Mouse (Mus musculus) cortical plate, adult 2 months (tissue): Measurements from ENCODE around the gene Prdm16.

ENCODE experiments used
- CTCF ChIP-seq: fragments of 200-500 bp; IDR thresholded peaks from 2 replicates; pipeline ENCODE4 v1.5.1; 2011; ENCODE audit warnings: mild to moderate bottlenecking, control low read depth, low read length; ENCODE audit not compliant: insufficient read depth; ENCODE audit errors: extremely low read depth
- POLR2A ChIP-seq: fragments of 200-500 bp; IDR thresholded peaks from 2 replicates; pipeline ENCODE4 v1.6.1; 2011; ENCODE audit warnings: mild to moderate bottlenecking, low read length, control low read depth; ENCODE audit not compliant: insufficient read depth; ENCODE audit errors: extremely low read depth

GRCm38 (mm10) chr4:154590910-154591309 lies 45.8 kb downstream of the Prdm16 start:
- TF ChIP-seq POLR2A = no peak
- TF ChIP-seq CTCF = no peak
